Mouse (Mus musculus) thymus, postnatal 14 days (tissue): Measurements from ENCODE around the gene Serpinb3d.
"Not testable (repeated sequence)": the region's sequence is repeated elsewhere in the genome, so short reads cannot be mapped to it uniquely, and the experiment has no call there.

Experiments used
- DNase-seq: peaks from one replicate; pipeline ENCODE4 v3.0.0; 2021

Gene Serpinb3d

DNA sequence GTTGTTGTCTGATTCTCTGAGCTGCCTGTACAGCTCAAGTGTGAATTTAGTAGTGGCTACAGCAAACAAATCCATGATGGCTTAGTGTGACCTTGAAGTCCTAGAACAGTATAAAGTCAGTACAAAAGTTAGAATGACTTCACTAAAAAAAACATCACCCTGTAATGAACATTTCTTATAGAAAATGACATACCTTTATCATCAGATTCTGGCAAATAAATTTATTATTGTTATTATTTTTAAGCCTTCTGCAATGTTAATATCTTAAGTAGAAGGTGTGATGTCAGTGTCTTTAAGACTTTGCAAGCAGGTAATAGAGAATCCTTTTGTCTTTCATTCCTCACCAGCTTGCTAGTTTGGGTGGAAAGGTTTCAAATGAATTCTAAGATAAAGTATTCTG is at the start of gene Serpinb3d:
Gene Serpinb3d (minus strand): TSS at position 101 of the 400 bp plus-strand sequence.
- no peak for DNase-seq

DNA sequence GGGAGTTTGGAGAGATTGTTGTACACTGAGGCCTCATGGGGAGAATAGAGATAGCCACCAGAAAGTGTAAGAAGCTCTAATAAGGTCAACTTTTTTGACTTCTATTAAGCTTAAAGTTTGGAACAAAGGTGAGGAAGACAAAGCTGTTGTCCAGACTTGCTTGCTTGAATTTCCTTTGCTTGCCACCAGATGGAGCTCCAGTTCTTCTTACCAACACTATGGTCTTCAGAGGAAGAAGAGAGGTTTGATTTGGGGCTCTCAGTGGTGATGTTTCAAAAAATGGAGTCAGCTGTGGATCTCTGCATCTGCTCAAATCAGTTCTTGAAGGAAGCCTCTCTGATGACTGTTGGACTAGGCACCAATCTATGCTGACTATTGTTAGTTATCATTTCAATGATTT is 44.1 kb upstream of the Serpinb3d start:
- not testable (repeated sequence) for DNase-seq

DNA sequence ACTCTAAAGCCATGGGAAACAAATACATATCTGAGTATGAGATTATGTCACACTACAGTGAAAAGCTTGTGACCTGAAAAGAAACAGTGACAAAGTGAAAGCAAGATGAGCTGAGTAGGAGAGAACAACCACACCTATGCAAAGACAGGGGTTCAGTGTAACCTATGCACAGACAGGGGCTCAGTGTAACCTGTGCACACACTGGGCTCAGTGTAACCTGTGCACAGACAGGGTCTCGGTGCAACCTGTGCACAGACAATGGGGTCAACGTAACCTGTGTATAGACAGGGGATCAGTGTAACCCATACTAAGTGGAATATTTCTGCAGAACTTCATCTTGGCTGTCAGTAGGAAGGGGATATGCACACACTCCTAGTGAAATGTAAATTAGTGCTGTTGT is 15.1 kb upstream of the Serpinb3d start:
- no peak for DNase-seq

DNA sequence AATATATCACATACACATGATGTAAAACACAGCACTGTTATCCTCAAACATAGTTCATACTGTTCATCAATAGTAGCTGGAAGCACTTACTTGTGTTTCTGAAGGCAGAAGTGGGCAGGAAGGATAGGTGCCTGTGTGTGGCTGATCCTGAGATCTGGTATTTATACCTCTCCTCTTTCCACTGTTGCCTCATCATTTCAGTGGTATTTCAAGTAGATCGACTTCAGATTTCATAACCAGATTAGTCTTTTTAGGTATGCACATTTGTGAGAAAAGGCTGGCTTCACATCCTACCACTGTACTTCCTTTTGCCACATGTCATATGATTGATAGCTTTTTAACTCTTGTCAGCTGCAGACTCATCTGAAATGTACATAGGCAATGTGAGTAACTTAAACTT is 31.1 kb downstream of the Serpinb3d start, which contains the start of gene Serpinb3a:
Gene Serpinb3a (minus strand): TSS at position 101 of the 400 bp plus-strand sequence.
- DNase-seq, result no peak

DNA sequence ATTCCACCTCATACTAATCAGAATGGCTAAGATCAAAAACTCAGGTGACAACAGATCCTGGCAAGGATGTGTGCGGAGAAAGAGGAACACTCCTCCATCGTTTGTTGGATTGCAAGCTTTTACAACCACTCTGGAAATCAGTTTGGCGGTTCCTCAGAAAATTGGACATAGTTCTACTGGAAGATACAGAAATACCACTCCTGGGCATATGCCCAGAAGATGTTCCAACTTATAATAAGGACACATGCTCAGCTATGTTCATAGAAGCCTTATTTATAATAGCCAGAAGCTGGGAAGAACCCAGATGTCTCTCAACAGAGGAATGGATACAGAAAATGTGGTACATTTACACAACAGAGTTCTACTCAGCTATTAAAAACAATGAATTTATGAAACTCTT is 49.1 kb downstream of the Serpinb3d start:
- not testable (repeated sequence) for DNase-seq
